9 mouse cellular contexts compared by ENCODE assay signal in genomic region chr12:71693346-71694038, GRCm38 (mm10).
DNase-seq lines count a peak whose midpoint lies in the region; ATAC-seq lines count a peak whose summit lies in the region.
"Had no signal": no experiment of that assay in that cellular context is flagged by ENCODE, and none has a peak within 500 bp of the region (broad histone marks: within the 10 kb centered on the region; RNA-seq: fewer than 3 reads in every experiment).

No protein-coding gene starts in this region.

- H3K9me3 ChIP-seq in midbrain, embryonic 16.5 days (replicated peaks; ENCODE audit: control insufficient read depth, low read length, poor library complexity, severe bottlenecking), result no peaks in the 10 kb centered on the region
- H3K9me3 ChIP-seq in midbrain, embryonic 13.5 days, result no peaks in the 10 kb centered on the region
- H3K9me3 ChIP-seq: limb, embryonic 13.5 days had no signal

- ATAC-seq in midbrain, embryonic 16.5 days, result peak; percentile 56; the same call in 1 of the 2 replicates
- ATAC-seq in midbrain, embryonic 13.5 days, result no peak
- no peak for ATAC-seq in erythroblast, adult 5-6 weeks (replicated peaks; ENCODE audit: low FRiP score, poor library complexity, severe bottlenecking)

- no peaks in the 10 kb centered on the region for H3K27me3 ChIP-seq in midbrain, embryonic 16.5 days (ENCODE audit: control insufficient read depth, insufficient read depth, low read depth, low read length)
- H3K27me3 ChIP-seq in midbrain, embryonic 13.5 days, result no peaks in the 10 kb centered on the region
- H3K27me3 ChIP-seq: limb, embryonic 13.5 days had no signal

- 62% methylated on average over 10 of the region's 10 CpGs for WGBS in midbrain, embryonic 16.5 days
- 75% methylated on average over 10 of the region's 10 CpGs for WGBS in midbrain, embryonic 13.5 days

- no peak overlapping the region for H3K27ac ChIP-seq in midbrain, embryonic 16.5 days (ENCODE audit: low read length)
- no peak overlapping the region; the same call in 1 of the 2 replicates for H3K27ac ChIP-seq in midbrain, embryonic 13.5 days
- H3K27ac ChIP-seq: limb, embryonic 13.5 days had no signal

- H3K4me2 ChIP-seq in midbrain, embryonic 16.5 days (ENCODE audit: low read length), result no peak overlapping the region
- no peak overlapping the region for H3K4me2 ChIP-seq in midbrain, embryonic 13.5 days (replicated peaks)
- H3K4me2 ChIP-seq: limb, embryonic 13.5 days had no signal

- no peak overlapping the region for H3K9ac ChIP-seq in midbrain, embryonic 16.5 days (ENCODE audit: low read depth, low read length)
- H3K9ac ChIP-seq in midbrain, embryonic 13.5 days (replicated peaks), result no peak overlapping the region
- H3K9ac ChIP-seq: limb, embryonic 13.5 days had no signal

- peaks cover 6% of the 10 kb centered on the region for H3K4me1 ChIP-seq in midbrain, embryonic 16.5 days (ENCODE audit: control insufficient read depth, insufficient read depth, low read length)
- peaks cover 6% of the 10 kb centered on the region; the same call in 1 of the 2 replicates for H3K4me1 ChIP-seq in midbrain, embryonic 13.5 days (replicated peaks)

- intact Hi-C loops in gastrocnemius, postnatal 14 days (cut with DNase I; ENCODE audit: low total_unique reads), result no loop called here

- no peaks in the 10 kb centered on the region for H3K36me3 ChIP-seq in midbrain, embryonic 16.5 days (ENCODE audit: control insufficient read depth, insufficient read depth, low read length)
- no peaks in the 10 kb centered on the region for H3K36me3 ChIP-seq in midbrain, embryonic 13.5 days
- H3K36me3 ChIP-seq: limb, embryonic 13.5 days had no signal

- peak; percentile 16 for DNase-seq in gastrocnemius, postnatal 14 days
- DNase-seq in gastrocnemius, adult 8-10 months (ENCODE audit: low spot score in 2 of 2), result no peak
- peak; percentile 28 to 50 for DNase-seq in layer of hippocampus, postnatal 14 days (ENCODE audit: low spot score in 2 of 2)
- peak; percentile 26 for DNase-seq in skeletal muscle tissue, adult 2 months (ENCODE audit: low read depth, low spot score)
- no peak for DNase-seq in embryo, embryonic 11 days

- H3K4me3 ChIP-seq in midbrain, embryonic 16.5 days (ENCODE audit: low read depth, low read length), result no peak overlapping the region
- H3K4me3 ChIP-seq in midbrain, embryonic 13.5 days (replicated peaks), result no peak overlapping the region
- H3K4me3 ChIP-seq: limb, embryonic 13.5 days had no signal

Comparison
In these comparisons a context has a peak if more than half of its experiments do, and no peak if none do; other contexts are left out.
1. DNase-seq: peak in gastrocnemius, postnatal 14 days (single experiment), layer of hippocampus, postnatal 14 days (2 of 2) and skeletal muscle tissue, adult 2 months (single experiment); none in gastrocnemius, adult 8-10 months (0 of 2) and embryo, embryonic 11 days (single experiment).